Mouse (Mus musculus): ENCODE measurements around the gene Kpna7.
A peak's percentile ranks its signal among the peaks of the same experiment; 100 is the strongest.
"Not testable (repeated sequence)": the region's sequence is repeated elsewhere in the genome, so short reads cannot be mapped to it uniquely, and the experiment has no call there.

Gene Kpna7

DNA sequence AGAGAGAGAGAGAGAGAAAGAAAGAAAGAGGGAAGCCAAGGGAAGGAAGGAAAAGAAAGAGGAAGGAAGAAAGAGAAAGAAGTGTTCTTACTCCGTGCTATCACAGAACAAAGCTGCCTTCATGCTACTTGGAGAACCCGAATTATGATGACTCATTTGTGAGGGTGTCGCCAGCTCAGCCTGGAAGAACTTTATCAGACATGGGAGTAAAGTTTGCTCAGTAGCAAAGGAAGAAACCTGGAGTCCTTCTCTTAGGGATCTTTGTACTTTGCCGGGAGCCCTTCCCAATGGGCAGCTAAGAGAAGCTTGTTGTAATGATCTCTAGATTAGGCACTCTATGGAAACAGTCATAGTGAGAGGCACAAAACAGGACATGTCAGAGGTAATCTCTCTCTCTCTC is 18.9 kb upstream of the Kpna7 start:
- no peak for DNase-seq (ENCODE audit: low read depth)

- not testable (repeated sequence) for DNase-seq (ENCODE audit: low read depth)
Measured at GRCm38 (mm10) chr5:145101451-145101850, 17.6 kb upstream of the Kpna7 start.

GRCm38 (mm10) chr5:145100960-145101359 is 17.1 kb upstream of the Kpna7 start:
- DNase-seq (ENCODE audit: low read depth): no peak

DNA sequence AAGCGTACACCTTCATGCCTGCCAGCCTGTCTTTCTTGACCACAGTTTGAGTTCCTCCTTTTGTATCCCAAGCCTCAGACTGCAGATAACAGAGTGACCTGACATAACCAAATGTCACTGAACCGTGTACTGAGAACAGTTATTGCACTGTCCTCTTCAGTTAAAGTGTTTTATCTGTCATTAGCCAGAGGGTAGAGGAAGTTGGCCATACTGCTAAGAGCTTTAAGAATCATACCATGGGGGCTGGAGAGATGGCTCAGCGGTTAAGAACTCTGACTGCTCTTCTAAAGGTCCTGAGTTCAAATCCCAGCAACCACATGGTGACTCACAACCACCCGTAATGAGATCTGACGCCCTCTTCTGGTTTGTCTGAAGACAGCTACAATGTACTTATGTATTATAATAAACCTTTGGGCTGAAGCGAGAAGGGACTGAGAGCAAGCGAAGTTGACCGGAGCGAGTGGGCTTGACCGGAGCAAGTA is 14.6 kb upstream of the Kpna7 start:
- no peak for DNase-seq (ENCODE audit: low read depth)

- DNase-seq (ENCODE audit: low read depth): no peak
Measured at GRCm38 (mm10) chr5:145096195-145096594, 12.4 kb upstream of the Kpna7 start.

DNA sequence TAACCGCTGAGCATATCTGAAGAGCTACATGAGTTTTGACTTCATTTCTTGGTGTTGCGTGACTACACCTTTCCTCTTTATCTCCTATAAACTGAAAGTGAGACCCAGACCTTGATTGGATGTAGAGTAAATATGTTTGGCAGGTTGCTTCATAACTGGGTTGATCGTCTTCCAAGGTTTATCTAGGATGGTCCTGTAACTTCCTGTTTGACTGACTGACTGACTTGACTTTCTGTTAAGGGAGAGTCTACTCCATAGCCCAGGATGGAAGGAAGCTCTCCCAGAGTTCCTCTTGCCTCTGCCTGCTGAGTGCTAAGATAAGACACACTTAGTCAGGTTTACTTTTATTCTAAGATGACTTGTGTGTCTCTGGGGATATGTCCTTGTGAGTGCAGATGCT is 6.0 kb upstream of the Kpna7 start:
- DNase-seq (ENCODE audit: low read depth): no peak

GRCm38 (mm10) chr5:145088186-145088585 is 4.4 kb upstream of the Kpna7 start:
- DNase-seq (ENCODE audit: low read depth): peak; percentile 32

DNA sequence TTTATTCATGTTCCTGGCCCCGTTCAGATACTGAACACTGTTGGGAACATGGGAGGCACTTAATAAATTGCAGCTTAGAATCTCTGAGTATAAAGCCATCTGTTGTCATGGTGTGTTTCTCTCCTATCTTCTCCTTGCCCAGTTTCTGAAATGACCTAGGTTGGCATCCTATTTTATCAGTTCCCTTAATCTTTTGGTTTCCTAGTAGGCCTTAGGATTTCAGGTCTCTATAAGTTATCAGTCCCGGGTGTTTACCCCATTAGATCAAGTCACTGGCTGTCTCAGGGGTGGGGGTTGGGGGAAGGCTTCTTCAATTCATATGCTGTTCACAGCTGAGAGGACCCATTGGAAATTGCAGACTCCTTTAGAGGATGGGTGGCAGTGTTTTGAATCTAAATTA is 992 bp upstream of the Kpna7 start:
- DNase-seq (ENCODE audit: low read depth): peak; percentile 16

DNA sequence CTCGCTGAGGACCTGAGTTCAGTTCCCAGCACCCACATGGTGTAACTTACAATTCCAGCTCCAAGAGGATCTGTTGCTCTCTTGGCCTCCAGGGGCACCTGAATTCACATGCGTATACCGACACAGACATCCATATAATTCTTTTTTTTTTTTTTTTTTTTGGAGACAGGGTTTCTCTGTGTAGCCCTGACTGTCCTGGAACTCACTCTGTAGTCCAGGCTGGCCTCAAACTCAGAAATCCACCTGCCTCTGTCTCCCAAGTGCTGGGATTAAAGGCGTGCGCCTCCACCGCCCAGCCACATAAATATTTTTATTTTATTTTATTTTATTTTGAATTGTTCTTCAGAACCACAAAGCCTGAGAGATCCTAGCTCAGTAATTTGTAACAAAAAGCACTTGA is 629 bp downstream of the Kpna7 start:
- not testable (repeated sequence) for DNase-seq (ENCODE audit: low read depth)

- no peak for DNase-seq (ENCODE audit: low read depth)
Measured at GRCm38 (mm10) chr5:145081866-145082613, 1.8 kb downstream of the Kpna7 start.

DNA sequence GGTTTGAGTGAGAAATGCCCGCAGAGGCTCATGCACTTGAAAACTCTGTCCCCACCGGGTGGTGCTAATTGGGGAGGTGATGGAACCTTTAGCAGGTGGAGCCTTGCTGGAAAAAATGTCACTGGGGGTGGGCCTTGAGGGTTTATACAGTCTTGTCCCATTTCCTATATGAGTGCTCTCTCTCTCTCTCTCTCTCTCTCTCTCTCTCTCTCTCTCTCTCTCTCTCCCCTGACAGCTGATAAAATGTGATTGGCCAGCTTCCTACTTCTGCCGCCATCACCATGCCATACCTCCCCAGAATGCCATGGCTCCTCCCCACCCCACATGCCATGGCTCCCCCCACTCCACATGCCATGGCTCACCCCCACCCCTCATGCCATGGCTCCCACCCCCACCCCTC is 8.7 kb downstream of the Kpna7 start:
- DNase-seq (ENCODE audit: low read depth): no peak

GRCm38 (mm10) chr5:145071342-145071741 is 12.5 kb downstream of the Kpna7 start:
- peak; percentile 58 for DNase-seq (ENCODE audit: low read depth)

DNA sequence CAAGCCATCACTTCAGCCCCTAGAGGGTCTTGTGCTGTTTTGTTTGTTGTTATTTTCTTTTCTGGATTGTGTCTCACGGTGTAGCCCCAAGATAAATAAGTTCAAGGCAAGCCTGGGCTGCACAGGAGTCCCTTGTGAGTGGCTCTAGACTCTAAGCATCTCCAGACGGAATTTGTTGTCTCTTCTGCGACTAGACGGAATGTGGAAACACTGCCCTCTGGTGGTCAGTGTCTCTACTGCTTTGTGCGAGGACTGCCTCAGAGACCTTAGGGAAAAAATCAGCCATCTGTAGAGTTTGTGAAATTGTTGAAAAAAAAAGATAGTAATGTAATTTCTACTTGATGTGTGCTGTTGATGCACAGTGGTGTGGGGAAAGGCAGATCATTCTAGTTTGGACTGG is 14.1 kb downstream of the Kpna7 start:
- DNase-seq (ENCODE audit: low read depth): peak; percentile 84

DNA sequence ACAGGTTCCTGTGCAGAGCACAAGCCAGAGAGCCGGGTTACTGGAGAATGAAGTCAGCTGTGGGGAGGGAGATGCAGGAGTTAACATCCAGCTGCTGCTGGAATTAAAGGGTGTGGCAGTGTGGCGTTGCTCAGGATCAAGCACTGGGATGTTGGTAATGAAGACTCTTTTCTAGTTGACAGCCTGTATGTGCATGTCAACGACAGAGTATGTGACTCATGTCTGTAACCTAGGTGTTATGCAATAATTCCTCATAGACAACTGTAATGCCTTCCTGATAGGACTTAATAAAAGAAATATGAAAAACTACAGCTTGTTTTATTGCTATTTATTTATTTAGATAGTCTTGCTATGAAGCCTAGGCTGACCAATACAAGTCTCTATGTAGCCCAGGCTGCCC is 15.0 kb downstream of the Kpna7 start:
- no peak for DNase-seq (ENCODE audit: low read depth)

- no peak for DNase-seq (ENCODE audit: low read depth)
Measured at GRCm38 (mm10) chr5:145064765-145065340, 19.0 kb downstream of the Kpna7 start.

DNA sequence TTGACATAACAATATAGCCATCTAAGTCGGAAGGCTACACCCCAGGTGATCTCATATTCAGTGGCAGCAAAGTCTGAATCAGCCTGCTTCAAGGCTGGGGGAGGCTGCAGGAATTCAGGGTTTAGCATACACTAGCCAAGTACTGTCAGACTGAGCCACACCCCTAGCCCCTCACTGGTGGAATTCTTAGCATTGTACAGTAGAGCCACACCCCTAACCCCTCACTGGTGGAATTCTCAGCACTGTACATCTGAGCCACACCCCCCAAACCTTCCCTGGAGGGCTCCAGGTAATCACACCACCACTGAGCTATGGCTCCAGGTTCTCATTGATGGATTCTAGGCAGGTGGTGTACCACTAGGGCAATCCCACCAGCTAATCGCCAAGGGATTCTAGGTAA is 24.3 kb downstream of the Kpna7 start:
- DNase-seq (ENCODE audit: low read depth): no peak

- no peak for DNase-seq (ENCODE audit: low read depth)
Measured at GRCm38 (mm10) chr5:145058722-145059121, 25.1 kb downstream of the Kpna7 start.

GRCm38 (mm10) chr5:145057907-145058306 is 25.9 kb downstream of the Kpna7 start:
- DNase-seq (ENCODE audit: low read depth): no peak

DNA sequence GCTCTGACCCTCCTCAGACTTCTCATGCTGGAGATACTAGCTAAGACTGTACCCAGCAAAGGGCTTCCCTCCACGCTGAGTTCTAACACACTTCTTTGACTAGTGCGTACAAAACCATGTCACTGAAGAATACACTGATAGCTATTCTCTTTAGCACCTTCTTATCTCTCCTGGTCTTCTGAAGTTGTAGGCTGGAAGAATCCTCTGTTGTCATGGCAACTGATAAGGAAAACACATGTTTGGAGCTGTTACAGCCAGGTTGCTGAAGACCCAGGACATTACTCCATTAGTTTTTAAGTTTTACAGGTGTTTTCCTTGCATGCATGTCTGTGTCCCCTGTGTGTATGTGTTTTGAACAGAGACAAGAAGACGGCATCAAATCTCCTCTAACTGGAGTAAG is 29.6 kb downstream of the Kpna7 start:
- DNase-seq (ENCODE audit: low read depth): not testable (repeated sequence)

DNA sequence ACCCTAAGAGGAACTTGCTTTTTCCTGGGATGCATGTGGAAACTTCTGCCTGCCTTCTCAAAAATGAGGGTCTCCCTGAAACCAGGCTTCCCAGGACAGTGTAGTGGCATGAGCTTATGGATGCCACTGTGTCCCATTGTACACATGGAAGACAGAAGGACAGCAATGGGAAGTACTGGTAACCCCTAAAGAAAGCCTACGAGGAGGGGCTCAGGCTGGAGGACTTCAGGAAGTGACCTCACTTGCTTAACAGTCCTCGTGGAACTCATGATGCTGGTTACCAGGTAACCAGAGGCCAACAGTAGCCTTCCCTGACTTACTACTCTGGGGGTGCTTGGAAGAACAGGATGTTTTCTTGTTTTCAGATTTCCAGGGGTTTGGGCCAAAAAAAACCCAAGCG is 41.1 kb downstream of the Kpna7 start, which contains the start of gene 1700018F24Rik:
Gene 1700018F24Rik, plus strand, starts transcription at position 301 of the 400 bp plus-strand sequence.
- DNase-seq (ENCODE audit: low read depth): not testable (repeated sequence)

DNA sequence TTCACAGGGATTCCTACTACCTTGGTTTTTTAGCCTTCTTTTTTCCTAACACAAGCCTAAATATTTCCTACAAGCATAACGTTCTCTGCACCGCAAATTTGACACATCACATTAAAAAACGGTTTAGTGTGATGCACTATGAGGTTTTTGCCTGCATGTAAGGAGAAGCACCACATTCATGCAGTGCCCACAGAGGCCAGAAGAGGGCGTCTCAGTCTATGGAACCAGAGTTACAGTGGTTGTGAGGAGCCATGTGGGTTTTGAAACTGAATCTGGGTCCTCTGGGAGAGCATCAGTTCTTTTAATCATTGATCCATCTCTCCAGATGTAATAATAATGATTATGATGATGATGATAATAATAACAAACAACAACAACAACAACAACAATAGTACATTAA is 42.2 kb downstream of the Kpna7 start:
- DNase-seq (ENCODE audit: low read depth): peak; percentile 55

GRCm38 (mm10) chr5:145032391-145032790 is 51.4 kb downstream of the Kpna7 start, which contains the start of gene Gm4871:
Gm4871 (minus strand) TSS chr5:145032754.
- not testable (repeated sequence) for DNase-seq (ENCODE audit: low read depth)

GRCm38 (mm10) chr5:145030476-145030875 is 53.4 kb downstream of the Kpna7 start:
- DNase-seq (ENCODE audit: low read depth): not testable (repeated sequence)

All from induced T-regulatory cell, adult 2 months (primary cell).